Mouse (Mus musculus) brown adipose tissue, adult 24 weeks (tissue): Measurements from ENCODE around the gene Pgc. TPM values are rescaled to one million over a fixed set of nuclear protein-coding genes. Genes with fewer than 3 reads are reported as not detected.

Experiments used
- H3K27ac ChIP-seq: fragments of 200-500 bp; replicated peaks from 2 replicates; pipeline ENCODE4 v1.5.1; 2012; ENCODE audit warnings: low read depth, mild to moderate bottlenecking, low read length
- H3K4me1 ChIP-seq: fragments of 200-500 bp; 2 replicates; pipeline ENCODE4 v1.6.1; 2012; ENCODE audit warnings: low read length, mixed read lengths; ENCODE audit not compliant: control insufficient read depth, insufficient read depth, insufficient read length
- H3K4me3 ChIP-seq: fragments of 200-500 bp; 2 replicates; pipeline ENCODE4 v1.5.1; 2012; ENCODE audit warnings: low read depth, mild to moderate bottlenecking, low read length, moderate library complexity; ENCODE audit not compliant: insufficient read depth
- polyA plus RNA-seq: library from polyadenylated mRNA; stranded (reverse); fragments of >200 nt; gene quantifications from 2 replicates; pipeline ENCODE4 v1.2.4, GENCODE M21; 2012; ENCODE audit not compliant: missing spikeins, insufficient read depth, insufficient read length

The Pgc gene
- polyA plus RNA-seq, 1 experiment = not detected

- H3K4me3 ChIP-seq = no peak overlapping the region
- no peak overlapping the region for H3K27ac ChIP-seq
- H3K4me1 ChIP-seq = no peaks in the 10 kb centered on the region
Observed at GRCm38 (mm10) chr17:47699055-47699454, 27.6 kb upstream of the Pgc start.

- H3K4me1 ChIP-seq = no peaks in the 10 kb centered on the region
- H3K4me3 ChIP-seq = no peak overlapping the region
- H3K27ac ChIP-seq = no peak overlapping the region
Observed at GRCm38 (mm10) chr17:47701793-47702192, 24.8 kb upstream of the Pgc start.

GRCm38 (mm10) chr17:47702548-47703345, 23.9 kb upstream of the Pgc start:
- Histone ChIP-seq H3K4me3 (no peak overlapping the region), H3K27ac (no peak overlapping the region), H3K4me1 (no peaks in the 10 kb centered on the region)

- H3K27ac ChIP-seq = no peak overlapping the region
Observed at GRCm38 (mm10) chr17:47703556-47703955, 23.1 kb upstream of the Pgc start.

GRCm38 (mm10) chr17:47704692-47705091, 21.9 kb upstream of the Pgc start:
- Histone ChIP-seq H3K4me3 (no peak overlapping the region), H3K27ac (no peak overlapping the region), H3K4me1 (no peaks in the 10 kb centered on the region)

More at GRCm38 (mm10) chr17:47703556-47703955, 23.1 kb upstream of the Pgc start:
- H3K4me1 ChIP-seq = no peaks in the 10 kb centered on the region
- no peak overlapping the region for H3K4me3 ChIP-seq

GRCm38 (mm10) chr17:47706196-47706595, 20.4 kb upstream of the Pgc start:
- H3K27ac ChIP-seq = no peak overlapping the region
- H3K4me3 ChIP-seq = no peak overlapping the region
- no peaks in the 10 kb centered on the region for H3K4me1 ChIP-seq

GRCm38 (mm10) chr17:47707961-47708360, 18.7 kb upstream of the Pgc start:
- Histone ChIP-seq H3K4me3 (no peak overlapping the region), H3K4me1 (no peaks in the 10 kb centered on the region), H3K27ac (no peak overlapping the region)

GRCm38 (mm10) chr17:47708972-47709371, 17.7 kb upstream of the Pgc start:
- no peak overlapping the region for H3K27ac ChIP-seq
- no peaks in the 10 kb centered on the region for H3K4me1 ChIP-seq
- H3K4me3 ChIP-seq = no peak overlapping the region

- H3K4me3 ChIP-seq = no peak overlapping the region
- no peak overlapping the region for H3K27ac ChIP-seq
- no peaks in the 10 kb centered on the region for H3K4me1 ChIP-seq
Observed at GRCm38 (mm10) chr17:47710036-47710435, 16.6 kb upstream of the Pgc start.

GRCm38 (mm10) chr17:47711883-47712282, 14.8 kb upstream of the Pgc start:
- Histone ChIP-seq H3K4me1 (no peaks in the 10 kb centered on the region), H3K4me3 (no peak overlapping the region), H3K27ac (no peak overlapping the region)

GRCm38 (mm10) chr17:47712889-47713571, 13.6 kb upstream of the Pgc start:
- no peak overlapping the region for H3K27ac ChIP-seq
- H3K4me3 ChIP-seq = no peak overlapping the region
- H3K4me1 ChIP-seq = no peaks in the 10 kb centered on the region

- Histone ChIP-seq H3K27ac (no peak overlapping the region), H3K4me1 (no peaks in the 10 kb centered on the region), H3K4me3 (no peak overlapping the region)
Observed at GRCm38 (mm10) chr17:47715037-47715436, 11.6 kb upstream of the Pgc start.

GRCm38 (mm10) chr17:47721183-47721582, 5.5 kb upstream of the Pgc start:
- Histone ChIP-seq H3K4me3 (no peak overlapping the region), H3K4me1 (no peaks in the 10 kb centered on the region), H3K27ac (no peak overlapping the region)

GRCm38 (mm10) chr17:47730633-47731575, 4.3 kb downstream of the Pgc start:
- Histone ChIP-seq H3K4me3 (no peak overlapping the region), H3K4me1 (no peaks in the 10 kb centered on the region), H3K27ac (no peak overlapping the region)

GRCm38 (mm10) chr17:47735553-47736100, 9.0 kb downstream of the Pgc start:
- no peak overlapping the region for H3K4me3 ChIP-seq
- peaks cover 13% of the 10 kb centered on the region for H3K4me1 ChIP-seq
- H3K27ac ChIP-seq = no peak overlapping the region
